Mouse (Mus musculus): Measurements from ENCODE around the gene Edc3. TPM values are rescaled to one million over a fixed set of nuclear protein-coding genes. Genes with fewer than 3 reads are reported as not detected.

Gene Edc3
- total and polyA plus RNA-seq, 2 experiments from 2014 or later, result 11.9 to 27.8 TPM

DNA sequence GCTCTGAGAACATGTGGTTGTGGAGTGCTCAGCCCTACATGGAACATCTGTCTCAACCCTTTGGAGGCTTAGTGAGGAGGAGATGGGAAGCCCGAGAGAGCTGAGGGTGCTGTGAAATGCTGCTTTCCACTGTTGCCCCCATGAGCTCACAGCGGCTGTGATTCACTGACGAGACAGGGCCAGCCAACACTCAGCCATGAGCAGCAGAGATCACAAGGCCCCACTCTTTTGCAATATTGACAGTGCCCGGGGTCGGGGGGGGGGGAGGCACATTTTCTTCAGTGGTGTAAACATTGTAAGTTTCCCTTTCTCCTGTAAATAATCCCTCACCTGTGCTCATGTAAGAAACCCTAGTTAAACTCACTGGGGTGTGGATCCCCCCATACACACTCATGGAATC, 36.8 kb upstream of the Edc3 start:
- H3K9ac ChIP-seq (replicated peaks; ENCODE audit: low read length, poor library complexity, severe bottlenecking), result no peak overlapping the region
- no peaks in the 10 kb centered on the region for H3K36me3 ChIP-seq (ENCODE audit: insufficient read depth, low read length)
- DNase-seq (ENCODE audit: low spot score), result no peak
- no peak overlapping the region for H3K4me3 ChIP-seq (ENCODE audit: low read depth, low read length)
- H3K9me3 ChIP-seq (ENCODE audit: low read length), result no peaks in the 10 kb centered on the region
- H3K27ac ChIP-seq (ENCODE audit: low read depth, low read length), result no peak overlapping the region
- 85% methylated on average over 5 of the region's 5 CpGs for WGBS
- TF ChIP-seq CTCF (IDR thresholded peaks at IDR 0.05), result no peak
- H3K4me2 ChIP-seq (ENCODE audit: low read depth, low read length, poor library complexity, severe bottlenecking), result no peak overlapping the region
- H3K27me3 ChIP-seq (ENCODE audit: insufficient read depth, low read length), result no peaks in the 10 kb centered on the region
- no peak for ATAC-seq (ENCODE audit: low FRiP score)
- no peaks in the 10 kb centered on the region for H3K4me1 ChIP-seq (ENCODE audit: insufficient read depth, low read length)

DNA sequence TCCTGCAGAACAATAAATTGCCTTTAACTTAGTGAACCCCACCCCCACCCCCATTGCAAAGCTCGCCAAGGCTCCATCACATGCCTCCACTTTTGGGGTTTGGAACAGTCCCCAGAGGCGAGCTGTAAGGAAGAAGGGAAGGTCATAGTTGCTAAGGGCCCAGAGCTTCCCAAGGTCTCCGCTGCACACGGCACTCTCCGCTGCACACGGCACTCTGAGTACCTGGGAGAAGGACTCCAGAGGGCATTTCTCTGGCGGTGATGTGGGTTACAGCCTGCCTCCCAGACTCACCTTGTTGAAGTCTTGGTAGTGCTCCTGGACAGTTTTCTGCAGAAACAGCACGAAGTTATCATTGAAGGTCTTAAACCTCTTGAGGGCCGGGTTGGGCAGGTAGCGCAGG, 26.9 kb upstream of the Edc3 start:
- no peaks in the 10 kb centered on the region for H3K9me3 ChIP-seq (ENCODE audit: low read length)
- H3K4me1 ChIP-seq (ENCODE audit: insufficient read depth, low read length), result no peaks in the 10 kb centered on the region
- TF ChIP-seq CTCF (IDR thresholded peaks at IDR 0.05), result no peak
- no peak overlapping the region for H3K27ac ChIP-seq (ENCODE audit: low read depth, low read length)
- no peak for DNase-seq (ENCODE audit: low spot score)
- H3K27me3 ChIP-seq (ENCODE audit: insufficient read depth, low read length), result no peaks in the 10 kb centered on the region
- no peaks in the 10 kb centered on the region for H3K36me3 ChIP-seq (ENCODE audit: insufficient read depth, low read length)
- no peak overlapping the region for H3K4me3 ChIP-seq (ENCODE audit: low read depth, low read length)
- H3K4me2 ChIP-seq (ENCODE audit: low read depth, low read length, poor library complexity, severe bottlenecking), result no peak overlapping the region
- ATAC-seq (ENCODE audit: low FRiP score), result no peak
- WGBS, result 86% methylated on average over 10 of the region's 10 CpGs
- H3K9ac ChIP-seq (replicated peaks; ENCODE audit: low read length, poor library complexity, severe bottlenecking), result no peak overlapping the region

DNA sequence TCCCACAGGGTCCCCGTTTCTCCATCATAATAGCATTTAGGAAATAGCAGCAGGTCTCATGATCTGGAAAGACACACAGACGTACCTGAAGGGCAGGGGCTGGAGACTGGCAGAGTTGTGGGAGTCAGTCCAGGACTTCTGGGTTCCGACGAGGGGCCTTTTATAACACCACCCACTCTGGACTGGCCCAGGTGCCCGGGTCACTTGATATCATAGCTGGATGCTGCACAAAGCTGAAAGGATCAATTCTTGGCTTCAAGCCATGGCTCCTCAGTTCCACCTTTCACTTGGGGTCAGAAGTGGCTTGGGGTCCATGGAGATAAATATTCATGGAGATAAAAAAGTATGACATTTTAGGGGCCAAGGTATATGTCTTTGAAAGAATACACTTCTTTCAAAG, 24.8 kb upstream of the Edc3 start, which contains the start of gene Cyp1a2:
Gene Cyp1a2 (minus strand): TSS at position 184 of the 400 bp plus-strand sequence.
- H3K9me3 ChIP-seq (ENCODE audit: low read length), result no peaks in the 10 kb centered on the region
- no peak within 1 kb of the TSS for H3K4me3 ChIP-seq (ENCODE audit: low read depth, low read length)
- H3K36me3 ChIP-seq (ENCODE audit: insufficient read depth, low read length), result no peaks in the 10 kb centered on the region
- 80% methylated on average over 5 of the region's 5 CpGs for WGBS
- H3K27me3 ChIP-seq (ENCODE audit: insufficient read depth, low read length), result no peaks in the 10 kb centered on the region
- no peak within 1 kb of the TSS for H3K4me2 ChIP-seq (ENCODE audit: low read depth, low read length, poor library complexity, severe bottlenecking)
- H3K9ac ChIP-seq (replicated peaks; ENCODE audit: low read length, poor library complexity, severe bottlenecking), result no peak within 1 kb of the TSS
- no peak within 1 kb of the TSS for H3K27ac ChIP-seq (ENCODE audit: low read depth, low read length)
- no peak for TF ChIP-seq CTCF (IDR thresholded peaks at IDR 0.05)
- DNase-seq (ENCODE audit: low spot score), result no peak
- no peaks in the 10 kb centered on the region for H3K4me1 ChIP-seq (ENCODE audit: insufficient read depth, low read length)
- ATAC-seq (ENCODE audit: low FRiP score), result no peak

DNA sequence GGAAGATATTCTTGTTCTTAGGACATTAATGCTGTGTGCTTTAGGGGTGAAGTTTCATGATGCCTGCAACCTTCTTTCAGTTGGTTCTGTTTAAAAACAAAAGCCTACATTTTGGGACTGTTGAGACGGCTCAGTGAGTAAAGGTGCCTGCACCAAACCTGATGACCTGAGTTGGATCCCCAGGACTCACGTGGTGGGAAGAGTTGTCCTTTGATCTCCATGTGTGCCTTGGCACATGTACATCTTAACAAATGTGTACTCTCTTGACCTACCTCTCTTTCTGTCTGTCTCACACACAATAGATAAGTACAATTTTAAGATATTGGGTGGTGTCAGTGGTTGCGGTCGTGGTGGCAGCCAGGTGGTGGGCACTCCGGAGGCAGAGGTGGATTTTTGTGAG, 22.3 kb upstream of the Edc3 start:
- WGBS, result 91% methylated on average over 5 of the region's 5 CpGs
- Histone ChIP-seq H3K4me3 (ENCODE audit: low read depth, low read length) (no peak overlapping the region), H3K4me2 (ENCODE audit: low read depth, low read length, poor library complexity, severe bottlenecking) (no peak overlapping the region), H3K27ac (ENCODE audit: low read depth, low read length) (no peak overlapping the region), H3K9ac (replicated peaks; ENCODE audit: low read length, poor library complexity, severe bottlenecking) (no peak overlapping the region), H3K36me3 (ENCODE audit: insufficient read depth, low read length) (no peaks in the 10 kb centered on the region), H3K4me1 (ENCODE audit: insufficient read depth, low read length) (no peaks in the 10 kb centered on the region), H3K27me3 (ENCODE audit: insufficient read depth, low read length) (no peaks in the 10 kb centered on the region), H3K9me3 (ENCODE audit: low read length) (no peaks in the 10 kb centered on the region)
- TF ChIP-seq CTCF (IDR thresholded peaks at IDR 0.05), result no peak
- ATAC-seq (ENCODE audit: low FRiP score), result no peak
- no peak for DNase-seq (ENCODE audit: low spot score)

DNA sequence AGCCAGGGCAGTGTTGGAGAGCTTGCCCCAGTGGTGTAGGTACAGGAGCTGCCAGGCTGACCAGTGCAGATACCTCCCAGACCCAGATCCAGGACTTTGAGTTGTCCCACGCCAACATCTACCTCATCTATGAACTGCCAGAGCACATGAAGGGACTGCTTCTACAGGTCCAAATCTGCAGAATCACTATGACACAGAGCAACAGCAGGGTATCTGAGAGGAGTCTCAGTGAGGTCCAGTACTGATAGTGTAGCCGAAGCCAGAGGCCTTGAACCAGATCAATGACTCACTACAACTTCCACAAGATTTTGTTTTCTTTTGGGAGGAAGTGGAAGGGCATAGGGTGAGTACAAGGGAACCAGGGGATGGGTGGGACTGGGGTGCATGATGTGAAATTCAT, 20.6 kb upstream of the Edc3 start, which contains the start of gene Cyp1a1:
Gene Cyp1a1 (plus strand): TSS at position 178 of the 400 bp plus-strand sequence.
- H3K4me1 ChIP-seq (ENCODE audit: insufficient read depth, low read length), result no peaks in the 10 kb centered on the region
- no peak within 1 kb of the TSS for H3K4me2 ChIP-seq (ENCODE audit: low read depth, low read length, poor library complexity, severe bottlenecking)
- ATAC-seq (ENCODE audit: low FRiP score) (no peak), DNase-seq (ENCODE audit: low spot score) (no peak)
- no peaks in the 10 kb centered on the region for H3K27me3 ChIP-seq (ENCODE audit: insufficient read depth, low read length)
- no peak within 1 kb of the TSS for H3K27ac ChIP-seq (ENCODE audit: low read depth, low read length)
- no peak for TF ChIP-seq CTCF (IDR thresholded peaks at IDR 0.05)
- no peaks in the 10 kb centered on the region for H3K36me3 ChIP-seq (ENCODE audit: insufficient read depth, low read length)
- 90% methylated on average over 2 of the region's 2 CpGs for WGBS
- no peak within 1 kb of the TSS for H3K4me3 ChIP-seq (ENCODE audit: low read depth, low read length)
- H3K9me3 ChIP-seq (ENCODE audit: low read length), result no peaks in the 10 kb centered on the region
- no peak within 1 kb of the TSS for H3K9ac ChIP-seq (replicated peaks; ENCODE audit: low read length, poor library complexity, severe bottlenecking)

DNA sequence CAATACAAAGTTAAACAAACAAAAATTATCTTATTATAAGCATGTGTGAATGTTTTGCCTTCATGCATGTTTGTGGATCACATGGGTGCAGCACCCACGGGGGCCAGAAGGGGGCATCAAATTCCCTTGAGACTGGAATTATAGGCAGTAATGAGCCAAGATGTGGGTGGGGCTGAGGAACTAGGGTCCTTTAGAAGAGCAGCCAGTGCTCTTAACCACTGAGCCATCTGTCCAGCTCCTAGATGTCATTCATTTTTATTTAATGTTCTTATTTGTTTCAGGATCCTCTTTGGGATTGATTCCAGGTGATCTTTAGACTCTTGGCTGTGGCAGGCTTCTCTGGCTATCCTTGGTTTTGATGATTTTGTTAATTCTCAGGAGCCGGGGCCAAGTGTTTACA, 20.2 kb upstream of the Edc3 start:
- ATAC-seq (ENCODE audit: low FRiP score), result no peak
- Histone ChIP-seq H3K9ac (replicated peaks; ENCODE audit: low read length, poor library complexity, severe bottlenecking) (no peak overlapping the region), H3K4me1 (ENCODE audit: insufficient read depth, low read length) (no peaks in the 10 kb centered on the region), H3K36me3 (ENCODE audit: insufficient read depth, low read length) (no peaks in the 10 kb centered on the region), H3K27me3 (ENCODE audit: insufficient read depth, low read length) (no peaks in the 10 kb centered on the region), H3K4me2 (ENCODE audit: low read depth, low read length, poor library complexity, severe bottlenecking) (no peak overlapping the region), H3K4me3 (ENCODE audit: low read depth, low read length) (no peak overlapping the region), H3K27ac (ENCODE audit: low read depth, low read length) (no peak overlapping the region), H3K9me3 (ENCODE audit: low read length) (no peaks in the 10 kb centered on the region)
- TF ChIP-seq CTCF (IDR thresholded peaks at IDR 0.05), result no peak; the same call in 1 of the 2 replicates
- 50% methylated on average over 2 of the region's 2 CpGs for WGBS
- DNase-seq (ENCODE audit: low spot score), result no peak

All from midbrain, postnatal 0 days (tissue).